Mouse (Mus musculus): ENCODE data around the gene Slc9a1.

GRCm38 (mm10) chr4:133447967-133448366, 78.5 kb downstream of the Slc9a1 start:
- TF ChIP-seq EP300 (IDR thresholded peaks at IDR 0.05; ENCODE audit: low read depth) (no peak), CTCF (IDR thresholded peaks at IDR 0.05; ENCODE audit: low read depth) (no peak)
